Mouse (Mus musculus) liver, embryonic 14.5 days (tissue): ENCODE data around the gene Prkg1. TPM values are rescaled to one million over a fixed set of nuclear protein-coding genes. Genes with fewer than 3 reads are reported as not detected.

ENCODE experiments used
- ATAC-seq: fragments of 200-750 bp; cut with Nextera tagmentation; 2 replicates; pipeline ENCODE4 v1.8.0; 2017; ENCODE audit warnings: moderate number of reproducible peaks, mild to moderate bottlenecking, moderate library complexity; ENCODE audit not compliant: insufficient read depth
- DNase-seq, 3 experiments: peaks; one replicate each; pipeline ENCODE4 v3.0.0-alpha.2; 2012 to 2013; ENCODE audit warnings: low read depth in 3 of 3, low spot score in 3 of 3
- H3K27ac ChIP-seq: fragments of 300-500 bp; sonication (generic); 2 replicates; pipeline ENCODE4 v1.5.1; 2014; ENCODE audit warnings: moderate library complexity, mild to moderate bottlenecking, control low read depth, inconsistent platforms
- H3K27me3 ChIP-seq: fragments of 300-500 bp; sonication (generic); 2 replicates; pipeline ENCODE4 v1.6.1; 2014; ENCODE audit warnings: mild to moderate bottlenecking, low read length, moderate library complexity; ENCODE audit not compliant: control insufficient read depth, insufficient read depth
- H3K36me3 ChIP-seq: fragments of 300-500 bp; sonication (generic); replicated peaks from 2 replicates; pipeline ENCODE4 v1.6.1; 2014; ENCODE audit warnings: low read depth; ENCODE audit not compliant: control insufficient read depth, insufficient read depth
- H3K4me1 ChIP-seq, 2 experiments: fragments of 200-500 bp in 1 of 2; fragments of 300-500 bp in 1 of 2; sonication (generic) in 1 of 2; replicated peaks; 2 replicates each; pipeline ENCODE4 v1.6.1; 2012 to 2014; ENCODE audit warnings: antibody characterized with exemption in 1 of 2, inconsistent platforms in 1 of 2, low read length in 1 of 2; ENCODE audit not compliant: control insufficient read depth in 2 of 2, insufficient read depth in 2 of 2
- H3K4me2 ChIP-seq: fragments of 300-500 bp; sonication (generic); 2 replicates; pipeline ENCODE4 v1.6.1; 2014; ENCODE audit warnings: low read depth, mild to moderate bottlenecking, control low read depth, moderate library complexity
- H3K4me3 ChIP-seq, 2 experiments: fragments of 200-500 bp in 1 of 2; fragments of 300-500 bp in 1 of 2; sonication (generic) in 1 of 2; 2 replicates each; pipeline ENCODE4 v1.5.1; 2012 to 2014; ENCODE audit warnings: low read depth in 2 of 2, low read length in 2 of 2, mild to moderate bottlenecking in 2 of 2, control low read depth in 1 of 2, inconsistent platforms in 1 of 2, moderate library complexity in 1 of 2; ENCODE audit not compliant: insufficient read depth in 1 of 2
- H3K9ac ChIP-seq: fragments of 300-500 bp; sonication (generic); replicated peaks from 2 replicates; pipeline ENCODE4 v1.6.1; 2014; ENCODE audit warnings: mild to moderate bottlenecking, control low read depth, moderate library complexity
- H3K9me3 ChIP-seq: fragments of 300-500 bp; sonication (generic); 2 replicates; pipeline ENCODE4 v1.6.1; 2016; ENCODE audit warnings: low read length, mixed read lengths; ENCODE audit not compliant: control insufficient read depth
- CTCF ChIP-seq: IDR thresholded peaks from 2 replicates; pipeline ENCODE4 v1.5.1; 2016; ENCODE audit warnings: antibody characterized with exemption, low read depth, control low read depth
- EP300 ChIP-seq: IDR thresholded peaks from 2 replicates; pipeline ENCODE4 v1.6.1; 2016; ENCODE audit warnings: antibody characterized with exemption, low read depth
- WGBS: fragments of 180-500 bp; shearing (Covaris S2); extraction: QIAGEN DNeasy Blood & Tissue Kit; methylation state at CpG from one replicate; pipeline ENCODE4 v1.1.7; 2014; ENCODE audit not compliant: insufficient replicate concordance; 5-methylcytosine and 5-hydroxymethylcytosine counted together
- polyA plus RNA-seq, 2 experiments: library from polyadenylated mRNA; depleted of rRNA in 1 of 2; stranded (reverse) in 1 of 2; unstranded in 1 of 2; fragments of >200 nt; fragmentation: Nextera tagmentation in 1 of 2; extraction: Ambion mirVana in 1 of 2; gene quantifications; 2 replicates each; pipeline versions ENCODE4 v1.2.1 to v1.2.3; 2012 to 2014

Prkg1 gene
- polyA plus RNA-seq, 2 experiments, result 0.47 to 0.50 TPM

- 59% methylated on average over 5 of the region's 5 CpGs for WGBS
- no peak for DNase-seq
- ATAC-seq, result no peak
- Histone ChIP-seq H3K27me3 (no peaks in the 10 kb centered on the region), H3K27ac (no peak overlapping the region), H3K4me2 (no peak overlapping the region), H3K4me3 (no peak overlapping the region), H3K9ac (no peak overlapping the region), H3K9me3 (no peaks in the 10 kb centered on the region), H3K4me1 (no peaks in the 10 kb centered on the region), H3K36me3 (no peaks in the 10 kb centered on the region)
- TF ChIP-seq EP300, result no peak
- TF ChIP-seq CTCF, result no peak
These were observed 738.0 kb downstream of the Prkg1 start for GRCm38 (mm10) chr19:31026797-31027196.

GRCm38 (mm10) chr19:31011528-31012133 is 753.2 kb downstream of the Prkg1 start:
- Histone ChIP-seq H3K4me3 (no peak overlapping the region), H3K9me3 (no peaks in the 10 kb centered on the region), H3K4me2 (no peak overlapping the region), H3K27me3 (no peaks in the 10 kb centered on the region), H3K4me1 (no peaks in the 10 kb centered on the region), H3K36me3 (no peaks in the 10 kb centered on the region), H3K27ac (no peak overlapping the region), H3K9ac (no peak overlapping the region)
- 59% methylated on average over 3 of the region's 3 CpGs for WGBS
- TF ChIP-seq CTCF (no peak), EP300 (no peak)
- DNase-seq (no peak), ATAC-seq (no peak)

- H3K27me3 ChIP-seq, result no peaks in the 10 kb centered on the region
- no peak overlapping the region for H3K27ac ChIP-seq
- no peaks in the 10 kb centered on the region for H3K9me3 ChIP-seq
- 45% methylated on average over 2 of the region's 2 CpGs for WGBS
- H3K4me1 ChIP-seq, result no peaks in the 10 kb centered on the region
- no peaks in the 10 kb centered on the region for H3K36me3 ChIP-seq
- no peak overlapping the region for H3K4me3 ChIP-seq
- DNase-seq (no peak), ATAC-seq (no peak)
- no peak overlapping the region for H3K9ac ChIP-seq
- TF ChIP-seq CTCF (no peak), EP300 (no peak)
- H3K4me2 ChIP-seq, result no peak overlapping the region
These were observed 766.3 kb downstream of the Prkg1 start for GRCm38 (mm10) chr19:30998572-30998971.

GRCm38 (mm10) chr19:30990390-30990789 is 774.4 kb downstream of the Prkg1 start:
- Histone ChIP-seq H3K36me3 (no peaks in the 10 kb centered on the region), H3K9me3 (no peaks in the 10 kb centered on the region), H3K4me1 (no peaks in the 10 kb centered on the region), H3K27me3 (no peaks in the 10 kb centered on the region), H3K9ac (no peak overlapping the region), H3K27ac (no peak overlapping the region), H3K4me2 (no peak overlapping the region), H3K4me3 (no peak overlapping the region)
- 60% methylated on average over 4 of the region's 4 CpGs for WGBS
- DNase-seq (no peak), ATAC-seq (no peak)
- TF ChIP-seq EP300, result no peak
- TF ChIP-seq CTCF, result no peak

- Histone ChIP-seq H3K9me3 (no peaks in the 10 kb centered on the region), H3K27ac (no peak overlapping the region), H3K27me3 (no peaks in the 10 kb centered on the region), H3K4me3 (no peak overlapping the region), H3K9ac (no peak overlapping the region), H3K36me3 (no peaks in the 10 kb centered on the region), H3K4me2 (no peak overlapping the region), H3K4me1 (no peaks in the 10 kb centered on the region)
- 71% methylated on average over 4 of the region's 4 CpGs for WGBS
- DNase-seq (no peak), ATAC-seq (no peak)
- TF ChIP-seq CTCF, result no peak
- no peak for TF ChIP-seq EP300
These were observed 782.4 kb downstream of the Prkg1 start for GRCm38 (mm10) chr19:30982436-30982835.
